Comparison of ENCODE assay signal across 19 mouse cellular contexts in genomic region chr6:93800465-93800864, GRCm38 (mm10).
DNase-seq lines count a peak whose midpoint lies in the region; ATAC-seq lines count a peak whose summit lies in the region.
"Had no signal": no experiment of that assay in that cellular context is flagged by ENCODE, and none has a peak within 500 bp of the region (broad histone marks: within the 10 kb centered on the region; RNA-seq: fewer than 3 reads in every experiment).

No protein-coding gene starts in this region.

- WGBS in kidney, embryonic 16.5 days, result 52% methylated on average over 4 of the region's 4 CpGs
- WGBS in limb, embryonic 13.5 days, result 21% methylated on average over 4 of the region's 4 CpGs
- WGBS in limb, embryonic 10.5 days, result 84% methylated on average over 4 of the region's 4 CpGs
- WGBS in limb, embryonic 15.5 days, result 30% methylated on average over 4 of the region's 4 CpGs

- no peaks in the 10 kb centered on the region for H3K9me3 ChIP-seq in kidney, embryonic 16.5 days (ENCODE audit: low read length)
- no peaks in the 10 kb centered on the region for H3K9me3 ChIP-seq in limb, embryonic 13.5 days
- H3K9me3 ChIP-seq in limb, embryonic 10.5 days (replicated peaks), result no peaks in the 10 kb centered on the region
- H3K9me3 ChIP-seq in limb, embryonic 15.5 days, result no peaks in the 10 kb centered on the region
- H3K9me3 ChIP-seq: embryonic facial prominence, embryonic 10.5 days; embryonic facial prominence, embryonic 12.5 days; forebrain, embryonic 13.5 days; forebrain, embryonic 15.5 days had no signal

- no peak overlapping the region for H3K4me2 ChIP-seq in kidney, embryonic 16.5 days (replicated peaks; ENCODE audit: low read depth, low read length)
- no peak overlapping the region for H3K4me2 ChIP-seq in limb, embryonic 13.5 days (replicated peaks)
- no peak overlapping the region for H3K4me2 ChIP-seq in limb, embryonic 15.5 days
- H3K4me2 ChIP-seq: embryonic facial prominence, embryonic 12.5 days; forebrain, embryonic 13.5 days; forebrain, embryonic 15.5 days had no signal

- H3K9ac ChIP-seq in kidney, embryonic 16.5 days (replicated peaks; ENCODE audit: low read length), result no peak overlapping the region
- no peak overlapping the region for H3K9ac ChIP-seq in limb, embryonic 13.5 days
- no peak overlapping the region for H3K9ac ChIP-seq in limb, embryonic 15.5 days
- H3K9ac ChIP-seq: embryonic facial prominence, embryonic 12.5 days; forebrain, embryonic 13.5 days; forebrain, embryonic 15.5 days had no signal

- H3K27me3 ChIP-seq in kidney, embryonic 16.5 days (ENCODE audit: insufficient read depth, low read length), result no peaks in the 10 kb centered on the region
- H3K27me3 ChIP-seq in limb, embryonic 13.5 days, result no peaks in the 10 kb centered on the region
- no peaks in the 10 kb centered on the region for H3K27me3 ChIP-seq in limb, embryonic 10.5 days (ENCODE audit: low read depth, poor library complexity, severe bottlenecking)
- H3K27me3 ChIP-seq in limb, embryonic 15.5 days, result no peaks in the 10 kb centered on the region
- H3K27me3 ChIP-seq: embryonic facial prominence, embryonic 12.5 days; forebrain, embryonic 13.5 days; forebrain, embryonic 15.5 days had no signal

- no peak for ATAC-seq in kidney, embryonic 16.5 days (ENCODE audit: low FRiP score, low TSS enrichment)
- ATAC-seq in limb, embryonic 13.5 days (ENCODE audit: low FRiP score, low read depth), result peak; percentile 81
- ATAC-seq in limb, embryonic 15.5 days (ENCODE audit: insufficient number of reproducible peaks, low FRiP score, low TSS enrichment, low read depth), result no peak
- ATAC-seq: forebrain, embryonic 13.5 days; forebrain, embryonic 15.5 days had no signal

- H3K27ac ChIP-seq in kidney, embryonic 16.5 days (ENCODE audit: low read length), result peak overlapping the region; percentile 31
- H3K27ac ChIP-seq in limb, embryonic 13.5 days, result peak overlapping the region; percentile 52; the same call in 1 of the 2 replicates
- H3K27ac ChIP-seq in limb, embryonic 10.5 days, result no peak overlapping the region
- 0 out of 2 replicates have a peak overlapping the region, but pooled peaks have one; percentile 11 for H3K27ac ChIP-seq in limb, embryonic 15.5 days
- H3K27ac ChIP-seq: embryonic facial prominence, embryonic 10.5 days; embryonic facial prominence, embryonic 12.5 days; forebrain, embryonic 13.5 days; forebrain, embryonic 15.5 days had no signal

- peaks cover 21% of the 10 kb centered on the region for H3K4me1 ChIP-seq in kidney, embryonic 16.5 days (ENCODE audit: insufficient read depth, low read length)
- peaks cover 31% of the 10 kb centered on the region for H3K4me1 ChIP-seq in limb, embryonic 13.5 days
- peaks cover 8% of the 10 kb centered on the region; the same call in 1 of the 2 replicates for H3K4me1 ChIP-seq in limb, embryonic 10.5 days
- H3K4me1 ChIP-seq in limb, embryonic 15.5 days, result peaks cover 10% of the 10 kb centered on the region

- H3K4me3 ChIP-seq in kidney, embryonic 16.5 days (ENCODE audit: low read length), result no peak overlapping the region
- no peak overlapping the region for H3K4me3 ChIP-seq in limb, embryonic 13.5 days
- H3K4me3 ChIP-seq in limb, embryonic 10.5 days, result no peak overlapping the region
- no peak overlapping the region for H3K4me3 ChIP-seq in limb, embryonic 15.5 days
- H3K4me3 ChIP-seq: embryonic facial prominence, embryonic 10.5 days; embryonic facial prominence, embryonic 12.5 days; forebrain, embryonic 13.5 days; forebrain, embryonic 15.5 days had no signal

- DNase-seq in kidney, postnatal 4 days, result no peak
- no peak for DNase-seq in limb, embryonic 10.5 days (ENCODE audit: low spot score)
- DNase-seq in embryo, embryonic 9.5 days (ENCODE audit: extremely low spot score), result no peak
- DNase-seq: adrenal gland, adult 2 months; adrenal gland, postnatal 10 days; adrenal gland, postnatal 25 days; cerebellum, adult 11 months; cerebellum, adult 18-20 months; cerebellum, adult 8-10 months; cerebellum, adult 9-11 months; cerebellum, postnatal 36 days; embryo, embryonic 11 days had no signal

- H3K36me3 ChIP-seq in kidney, embryonic 16.5 days (ENCODE audit: insufficient read depth, low read length), result no peaks in the 10 kb centered on the region
- H3K36me3 ChIP-seq in limb, embryonic 13.5 days, result no peaks in the 10 kb centered on the region
- no peaks in the 10 kb centered on the region for H3K36me3 ChIP-seq in limb, embryonic 10.5 days
- no peaks in the 10 kb centered on the region for H3K36me3 ChIP-seq in limb, embryonic 15.5 days
- H3K36me3 ChIP-seq: embryonic facial prominence, embryonic 10.5 days; embryonic facial prominence, embryonic 12.5 days; forebrain, embryonic 15.5 days had no signal
